Mouse (Mus musculus) ES-Bruce4 (cell line): ENCODE data around the gene Scamp1.

Experiments
- CTCF ChIP-seq: IDR thresholded peaks from one replicate; pipeline ENCODE4 v1.8.1; 2011; ENCODE audit warnings: low read depth, low read length
- EP300 ChIP-seq: IDR thresholded peaks from 2 replicates; pipeline ENCODE4 v1.6.1; 2011; ENCODE audit warnings: low read depth, low read length; ENCODE audit not compliant: insufficient read depth

DNA sequence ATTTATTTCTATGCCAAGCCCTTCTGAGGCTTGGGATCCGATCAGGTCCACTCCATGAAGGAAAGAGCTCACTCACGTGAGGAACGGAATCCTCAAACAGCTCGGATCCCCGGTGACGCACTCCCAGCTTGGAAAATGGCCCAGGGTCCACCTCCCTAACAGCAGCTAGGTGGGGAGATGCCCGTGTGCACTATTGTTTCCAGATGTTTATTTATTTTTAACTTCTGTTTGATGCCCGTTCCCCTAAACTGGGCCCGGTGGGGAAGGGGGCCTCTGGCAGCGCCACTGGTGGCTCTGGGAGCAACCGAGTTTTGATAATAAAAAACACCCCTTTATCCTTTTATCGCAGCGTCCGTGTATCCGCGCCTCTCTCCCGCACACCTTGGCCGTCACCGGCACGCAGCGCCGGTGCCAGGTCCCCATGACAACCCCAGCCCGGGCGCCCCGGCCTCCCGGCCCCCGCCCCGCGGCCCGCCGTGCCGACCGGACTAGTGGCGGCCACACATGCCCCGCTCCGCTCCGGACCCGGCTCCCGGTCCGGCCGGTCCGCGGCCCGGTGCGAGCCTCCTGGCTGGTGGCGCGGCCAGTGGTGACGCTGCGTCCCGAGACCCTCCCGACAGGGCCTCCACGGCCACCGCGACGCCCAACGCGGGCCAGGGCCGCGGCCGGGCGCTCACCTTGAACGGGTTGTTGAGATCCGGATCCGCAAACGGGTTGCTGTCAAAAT is 951 bp downstream of the Scamp1 start:
- TF ChIP-seq CTCF (no peak), EP300 (no peak)
